ENCODE assay signal across 10 mouse cellular contexts in genomic region chr9:27301486-27301885, GRCm38 (mm10). TPM values are rescaled to one million over a fixed set of nuclear protein-coding genes. Genes with fewer than 3 reads are reported as not detected.
DNase-seq lines count a peak whose midpoint lies in the region; ATAC-seq lines count a peak whose summit lies in the region.
"Had no signal": no experiment of that assay in that cellular context is flagged by ENCODE, and none has a peak within 500 bp of the region (broad histone marks: within the 10 kb centered on the region; RNA-seq: fewer than 3 reads in every experiment).

No protein-coding gene starts in this region.

- no peak for ATAC-seq in cerebellum, adult (ENCODE audit: insufficient number of reproducible peaks, low FRiP score, low TSS enrichment)
- ATAC-seq in hindbrain, embryonic 15.5 days (ENCODE audit: low FRiP score, low read depth) = no peak
- ATAC-seq in neural tube, embryonic 12.5 days (ENCODE audit: low FRiP score, low read depth) = no peak

- peaks cover 49% of the 10 kb centered on the region for H3K27me3 ChIP-seq in embryonic facial prominence, embryonic 10.5 days (replicated peaks; ENCODE audit: low read depth, poor library complexity, severe bottlenecking)
- no peaks in the 10 kb centered on the region for H3K27me3 ChIP-seq in hindbrain, embryonic 15.5 days
- peaks cover 15% of the 10 kb centered on the region for H3K27me3 ChIP-seq in neural tube, embryonic 12.5 days (replicated peaks)

- no peak overlapping the region for H3K27ac ChIP-seq in embryonic facial prominence, embryonic 10.5 days (replicated peaks)
- H3K27ac ChIP-seq in hindbrain, embryonic 15.5 days (replicated peaks) = no peak overlapping the region
- no peak overlapping the region for H3K27ac ChIP-seq in neural tube, embryonic 12.5 days
- H3K27ac ChIP-seq: liver, embryonic 15.5 days had no signal

- H3K9me3 ChIP-seq in embryonic facial prominence, embryonic 10.5 days = no peaks in the 10 kb centered on the region
- no peaks in the 10 kb centered on the region for H3K9me3 ChIP-seq in hindbrain, embryonic 15.5 days
- no peaks in the 10 kb centered on the region for H3K9me3 ChIP-seq in neural tube, embryonic 12.5 days
- H3K9me3 ChIP-seq: liver, embryonic 15.5 days had no signal

- H3K4me1 ChIP-seq in embryonic facial prominence, embryonic 10.5 days = peaks cover 71% of the 10 kb centered on the region
- peaks cover 82% of the 10 kb centered on the region for H3K4me1 ChIP-seq in hindbrain, embryonic 15.5 days (replicated peaks)
- H3K4me1 ChIP-seq in neural tube, embryonic 12.5 days = peaks cover 42% of the 10 kb centered on the region

- WGBS in embryonic facial prominence, embryonic 10.5 days = 34% methylated on average over 5 of the region's 5 CpGs
- 48% methylated on average over 5 of the region's 5 CpGs for WGBS in hindbrain, embryonic 15.5 days
- WGBS in neural tube, embryonic 12.5 days = 45% methylated on average over 5 of the region's 5 CpGs

- H3K36me3 ChIP-seq in embryonic facial prominence, embryonic 10.5 days (replicated peaks) = no peaks in the 10 kb centered on the region
- no peaks in the 10 kb centered on the region for H3K36me3 ChIP-seq in hindbrain, embryonic 15.5 days
- no peaks in the 10 kb centered on the region for H3K36me3 ChIP-seq in neural tube, embryonic 12.5 days
- H3K36me3 ChIP-seq: liver, embryonic 15.5 days had no signal

- H3K4me3 ChIP-seq in embryonic facial prominence, embryonic 10.5 days = peak overlapping the region; percentile 28; the same call in 1 of the 2 replicates
- H3K4me3 ChIP-seq in hindbrain, embryonic 15.5 days = peak overlapping the region; percentile 82
- peak overlapping the region; percentile 4; the same call in 1 of the 2 replicates for H3K4me3 ChIP-seq in neural tube, embryonic 12.5 days
- H3K4me3 ChIP-seq: liver, embryonic 15.5 days had no signal

- H3K4me2 ChIP-seq in hindbrain, embryonic 15.5 days = peak overlapping the region; percentile 80
- peak overlapping the region; percentile 91 for H3K4me2 ChIP-seq in neural tube, embryonic 12.5 days (replicated peaks)
- H3K4me2 ChIP-seq: liver, embryonic 15.5 days had no signal

- peak overlapping the region; percentile 32 for H3K9ac ChIP-seq in hindbrain, embryonic 15.5 days
- H3K9ac ChIP-seq in neural tube, embryonic 12.5 days = no peak overlapping the region
- H3K9ac ChIP-seq: liver, embryonic 15.5 days had no signal

- peak; percentile 58 for DNase-seq in cerebellum, adult 9-10 months
- peak; percentile 81 for DNase-seq in embryonic facial prominence, embryonic 10.5 days (ENCODE audit: low spot score)
- DNase-seq in frontal cortex, postnatal 36 days (ENCODE audit: low spot score in 2 of 2) = no peak
- no peak for DNase-seq in thymus, postnatal 10 days (ENCODE audit: low spot score in 2 of 2)
- DNase-seq in layer of hippocampus, adult 9-11 months = no peak
- DNase-seq: heart, postnatal 10 days had no signal

RNA-seq across cellular contexts. Expression of gene Igsf9b, which starts 2.5 kb away (rescaled TPM):
- polyA plus RNA-seq in embryonic facial prominence, embryonic 10.5 days (2016; fragmentation: Nextera tagmentation; extraction: Ambion mirVana) = 4.2 and 4.8 TPM in 2 replicates
- 23.2 and 25.4 TPM in 2 replicates for polyA plus RNA-seq in hindbrain, embryonic 15.5 days (2015; fragmentation: Nextera tagmentation; extraction: Ambion mirVana)
- 8.2 and 9.2 TPM in 2 replicates for polyA plus RNA-seq in neural tube, embryonic 12.5 days (2016; fragmentation: Nextera tagmentation; extraction: Ambion mirVana)

Comparison
In these comparisons a context has a peak if more than half of its experiments do, and no peak if none do; other contexts are left out.
1. DNase-seq: peak in cerebellum, adult 9-10 months (single experiment) and embryonic facial prominence, embryonic 10.5 days (single experiment); none in frontal cortex, postnatal 36 days (0 of 2), thymus, postnatal 10 days (0 of 2) and layer of hippocampus, adult 9-11 months (single experiment).
2. H3K4me3 ChIP-seq: peak in every context shown above with its lines; median percentile 82 in hindbrain, embryonic 15.5 days; 28 in embryonic facial prominence, embryonic 10.5 days; 4 in neural tube, embryonic 12.5 days.